Mouse (Mus musculus): ENCODE measurements around the gene Ddr1.

GRCm38 (mm10) chr17:35691811-35692210, 12.6 kb downstream of the Ddr1 start:
- TF ChIP-seq POLR2A (IDR thresholded peaks at IDR 0.05; ENCODE audit: extremely low read depth, insufficient read depth, low read length) = no peak
- no peak for TF ChIP-seq CTCF (IDR thresholded peaks at IDR 0.05; ENCODE audit: extremely low read depth, insufficient read depth, low read length)

Measured in cortical plate, adult 2 months (tissue).